Mouse (Mus musculus): Measurements from ENCODE around the gene Stac2.

Gene Stac2

DNA sequence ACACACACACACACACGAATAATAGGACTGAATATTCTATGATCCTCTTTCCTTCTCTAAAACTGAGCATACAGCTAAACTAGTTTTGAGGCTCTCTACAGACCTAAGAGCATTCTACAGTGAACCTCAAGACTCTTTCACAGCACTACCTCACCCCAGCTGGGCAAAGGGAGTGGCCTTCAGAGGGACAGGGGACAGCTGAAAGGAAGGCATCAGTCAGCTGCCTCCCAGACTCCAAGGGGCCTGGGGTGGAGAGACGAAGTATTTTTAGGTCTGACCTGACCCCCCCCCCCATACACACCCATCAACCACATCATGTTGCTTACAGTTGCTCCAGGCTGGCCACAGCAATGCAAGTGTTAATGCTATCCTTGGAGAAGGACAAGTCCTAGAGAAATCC lies 32.1 kb downstream of the Stac2 start:
- DNase-seq (ENCODE audit: low read depth): no peak

DNA sequence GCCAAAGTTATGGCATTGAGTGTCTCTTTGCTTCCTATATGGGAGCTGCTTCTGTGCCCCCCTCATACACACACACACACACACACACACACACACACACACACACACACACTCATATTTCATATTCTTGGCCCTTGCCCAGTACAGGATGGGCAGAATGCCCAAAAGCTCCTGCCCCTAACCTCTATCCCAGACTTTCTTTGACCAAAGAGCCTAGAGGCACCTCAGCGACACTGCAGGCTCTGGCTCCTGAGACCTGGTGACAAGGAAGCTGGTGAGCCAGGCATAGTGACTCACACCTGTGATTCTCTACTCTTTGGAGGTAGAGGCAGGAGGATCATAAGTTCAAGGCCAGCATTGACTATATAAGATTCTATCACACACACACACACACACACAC lies 32.6 kb downstream of the Stac2 start:
- peak; percentile 47 for DNase-seq (ENCODE audit: low read depth)

GRCm38 (mm10) chr11:98019883-98020610 lies 33.2 kb downstream of the Stac2 start:
- peak; percentile 64 for DNase-seq (ENCODE audit: low read depth)

- peak; percentile 76 for DNase-seq (ENCODE audit: low read depth)
Measured at GRCm38 (mm10) chr11:98018858-98019641, 34.2 kb downstream of the Stac2 start.

GRCm38 (mm10) chr11:98018222-98018621 lies 35.0 kb downstream of the Stac2 start:
- DNase-seq (ENCODE audit: low read depth): no peak

- DNase-seq (ENCODE audit: low read depth): no peak
Measured at GRCm38 (mm10) chr11:98016824-98017223, 36.4 kb downstream of the Stac2 start.

DNA sequence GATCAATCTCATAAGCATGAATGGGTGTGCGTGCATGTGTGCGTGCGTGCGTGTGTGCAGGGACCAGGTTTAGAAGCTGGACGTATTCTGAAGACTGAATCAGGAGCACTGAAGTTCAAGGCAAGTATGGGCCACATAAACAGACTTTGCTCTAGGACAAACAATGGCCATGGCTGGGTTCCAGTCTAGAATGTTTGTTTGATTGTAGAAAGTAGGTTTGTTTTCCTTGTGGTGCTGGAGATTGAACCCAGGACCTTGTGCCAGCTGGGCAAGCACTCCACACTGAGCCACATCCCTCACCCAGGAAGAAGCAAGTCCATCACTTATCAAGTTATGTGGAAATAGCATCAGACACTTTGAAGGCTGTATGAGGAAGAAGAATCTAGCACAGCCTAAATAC lies 37.1 kb downstream of the Stac2 start:
- DNase-seq (ENCODE audit: low read depth): no peak

GRCm38 (mm10) chr11:98012831-98013230 lies 40.4 kb downstream of the Stac2 start:
- no peak for DNase-seq (ENCODE audit: low read depth)

GRCm38 (mm10) chr11:98011716-98012115 lies 41.5 kb downstream of the Stac2 start:
- DNase-seq (ENCODE audit: low read depth): no peak

DNA sequence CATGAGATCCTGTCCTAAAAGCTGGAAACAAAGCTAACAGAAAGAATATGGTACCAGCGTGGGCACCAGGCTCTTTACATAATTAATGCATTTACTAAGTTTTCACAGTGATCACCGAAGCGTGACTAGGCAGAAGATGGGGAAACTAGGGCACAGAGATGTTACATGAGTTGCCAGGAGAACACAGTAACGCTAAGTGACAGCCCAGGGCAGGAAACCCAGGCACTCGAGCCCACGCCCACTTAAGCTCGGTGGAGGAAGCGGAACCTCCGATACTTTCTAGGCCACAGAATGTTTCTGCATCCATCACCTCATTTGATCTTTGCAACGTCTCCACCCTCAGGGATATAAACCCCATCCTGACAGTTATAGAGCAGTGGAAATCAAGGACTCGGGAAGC lies 45.2 kb downstream of the Stac2 start:
- DNase-seq (ENCODE audit: low read depth): no peak

DNA sequence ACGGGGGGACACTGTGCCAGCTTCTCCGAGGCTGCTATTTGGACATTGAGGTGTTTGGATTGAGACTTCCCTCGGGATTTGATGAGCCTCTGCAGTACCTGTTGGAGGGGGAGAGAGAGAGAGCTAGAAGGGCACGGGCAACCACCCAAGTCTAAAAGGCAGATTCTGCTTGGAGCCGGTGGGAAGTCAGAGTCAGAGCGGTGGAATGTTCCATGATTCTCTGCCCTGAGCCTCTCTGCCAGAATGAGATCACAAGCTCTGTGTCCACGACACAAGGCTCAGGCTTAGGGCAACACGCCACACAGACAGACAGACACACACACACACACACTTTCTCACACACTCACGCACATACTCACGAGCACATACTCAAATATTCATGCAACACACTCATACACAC lies 47.6 kb downstream of the Stac2 start:
- DNase-seq (ENCODE audit: low read depth): no peak

DNA sequence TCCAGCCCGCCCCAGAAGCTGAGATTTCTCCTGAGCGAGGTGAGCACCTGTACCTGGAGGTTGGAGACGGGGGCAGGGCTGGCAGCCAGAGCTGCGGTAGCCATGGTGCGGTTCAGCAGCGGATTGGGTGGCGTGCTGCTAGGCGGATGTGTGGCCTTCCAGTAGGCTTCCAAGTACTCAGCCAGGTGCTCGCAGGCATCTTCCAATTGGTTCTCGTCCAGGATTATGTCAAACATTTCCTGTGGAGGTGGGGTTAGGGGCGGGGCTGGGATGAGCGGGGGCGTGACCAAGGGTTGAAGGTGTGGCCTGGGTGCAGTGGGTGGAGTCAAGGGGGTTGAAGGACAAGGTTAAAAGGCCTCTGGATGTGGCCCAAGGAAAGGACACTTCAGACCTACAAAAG lies 48.2 kb downstream of the Stac2 start:
- DNase-seq (ENCODE audit: low read depth): no peak

DNA sequence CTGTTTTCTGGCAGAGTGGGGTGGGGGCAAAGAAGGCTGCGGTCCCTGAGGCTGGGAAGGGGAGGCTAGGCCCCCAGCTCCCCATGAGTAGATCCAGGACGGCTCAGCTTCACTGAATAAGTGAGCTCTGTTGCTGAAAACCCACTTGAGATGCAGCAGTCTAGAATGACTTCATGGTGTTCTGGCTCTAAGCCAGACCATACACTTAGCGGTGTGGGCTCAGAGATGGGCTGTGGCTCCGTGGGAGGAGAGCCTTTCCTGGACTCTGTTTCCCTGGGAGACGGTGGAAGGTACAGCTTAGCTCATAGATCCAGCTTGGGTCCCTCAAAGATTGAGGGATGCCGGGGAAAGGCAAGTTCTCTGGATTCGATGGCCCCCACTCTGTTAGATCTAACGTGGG lies 49.1 kb downstream of the Stac2 start:
- no peak for DNase-seq (ENCODE audit: low read depth)

GRCm38 (mm10) chr11:98003171-98003671 lies 50.0 kb downstream of the Stac2 start:
- DNase-seq (ENCODE audit: low read depth): no peak

DNA sequence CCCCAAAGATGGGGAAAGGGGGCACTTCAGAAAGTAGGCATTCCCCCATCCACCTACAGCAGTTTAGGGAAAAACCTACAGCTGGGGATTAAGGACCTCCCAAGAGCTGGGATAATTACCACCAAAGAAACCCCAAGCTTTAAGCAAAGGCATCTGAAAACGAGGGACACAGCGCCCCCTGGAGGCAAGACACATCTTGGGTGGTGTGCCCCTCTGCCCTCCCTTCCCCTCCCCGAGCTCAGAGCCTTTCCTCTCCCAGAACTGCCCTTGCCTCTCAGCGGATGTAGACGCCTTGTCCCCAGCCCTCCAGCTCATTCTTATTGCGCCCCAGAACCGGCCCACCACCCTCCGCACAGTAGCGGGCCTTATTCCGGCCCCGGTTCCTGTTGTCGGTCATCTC lies 50.6 kb downstream of the Stac2 start:
- DNase-seq (ENCODE audit: low read depth): peak; percentile 94

- DNase-seq (ENCODE audit: low read depth): peak; percentile 54
Measured at GRCm38 (mm10) chr11:98001986-98002385, 51.3 kb downstream of the Stac2 start.

GRCm38 (mm10) chr11:98001351-98001824 lies 51.9 kb downstream of the Stac2 start:
- peak; percentile 80 for DNase-seq (ENCODE audit: low read depth)

- peak; percentile 92 for DNase-seq (ENCODE audit: low read depth)
Measured at GRCm38 (mm10) chr11:98000378-98001140, 52.7 kb downstream of the Stac2 start.

DNA sequence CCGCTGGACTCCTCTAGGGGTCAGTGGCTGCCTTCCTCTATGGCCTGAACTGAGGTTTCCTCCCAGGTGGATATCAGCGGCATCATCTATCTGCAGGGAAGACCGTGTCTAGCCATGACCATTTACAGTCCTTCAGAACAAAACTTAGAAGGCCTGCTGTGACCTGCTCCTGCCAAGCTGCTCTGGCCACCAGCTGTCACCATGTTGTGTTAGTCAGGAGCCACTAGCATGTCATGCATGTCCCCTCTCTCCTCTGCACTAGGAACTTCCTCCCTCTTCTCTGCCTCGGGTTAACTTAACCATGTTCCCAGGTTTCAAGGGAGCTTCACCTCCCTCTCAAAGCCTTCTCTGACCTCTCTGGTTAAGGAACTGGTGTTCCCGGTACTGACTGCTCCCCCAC lies 53.5 kb downstream of the Stac2 start:
- peak; percentile 69 for DNase-seq (ENCODE audit: low read depth)

DNA sequence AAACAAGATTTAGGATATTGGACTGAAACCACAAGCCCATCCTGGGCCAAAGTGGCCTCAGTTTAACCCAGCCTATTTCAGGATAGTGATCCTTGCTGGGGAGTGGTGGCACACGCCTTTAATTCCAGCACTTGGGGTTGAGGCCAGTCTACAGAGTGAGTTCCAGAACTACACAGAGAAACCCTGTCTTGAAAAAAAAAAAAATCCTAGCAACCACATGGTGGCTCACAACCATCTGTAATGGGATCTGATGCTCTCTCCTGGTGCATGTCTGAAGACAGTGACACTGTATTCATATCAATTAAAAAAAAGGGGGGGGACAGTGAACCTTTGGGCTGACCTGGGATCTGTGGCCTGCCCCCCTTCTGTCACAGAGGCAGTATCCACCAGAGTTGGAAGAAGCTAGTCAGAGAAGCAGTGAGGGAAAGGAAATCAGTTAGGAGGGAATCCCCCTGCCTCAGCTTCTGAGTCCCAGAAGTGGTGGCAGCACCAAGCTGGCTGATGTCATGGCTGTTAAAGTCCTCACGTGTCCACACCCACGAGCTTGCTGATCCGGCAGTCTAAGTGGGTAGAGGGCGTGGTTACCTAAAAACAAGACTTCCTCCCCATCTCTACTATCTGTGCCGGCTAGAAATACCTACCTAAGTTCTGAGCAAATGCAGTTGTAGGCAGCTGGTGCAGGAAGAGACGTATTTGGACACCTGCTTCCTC lies 54.2 kb downstream of the Stac2 start:
- peak; percentile 96 for DNase-seq (ENCODE audit: low read depth)

GRCm38 (mm10) chr11:97998074-97998793 lies 55.0 kb downstream of the Stac2 start:
- DNase-seq (ENCODE audit: low read depth): no peak

All from naive thymus-derived CD4-positive, alpha-beta T cell, adult 2 months (primary cell).